Mouse (Mus musculus): ENCODE results near the gene Elf5.

GRCm38 (mm10) chr2:103372541-103372940 lies 38.9 kb upstream of the Elf5 start:
- TF ChIP-seq CTCF (IDR thresholded peaks at IDR 0.05; ENCODE audit: low read depth, low read length) = no peak
- no peak for TF ChIP-seq POLR2A (IDR thresholded peaks at IDR 0.05; ENCODE audit: extremely low read depth, insufficient read depth, low read length)

All from liver, adult 2 months (tissue).